Mouse (Mus musculus): Measurements from ENCODE around the gene Aff3.

GRCm38 (mm10) chr1:38620401-38620800, 44.4 kb downstream of the Aff3 start:
- TF ChIP-seq CHD2 (IDR thresholded peaks at IDR 0.05; ENCODE audit: low read depth, low read length) (no peak), MAFK (IDR thresholded peaks at IDR 0.05; ENCODE audit: insufficient read depth, low read depth, low read length) (no peak), ZNF384 (IDR thresholded peaks at IDR 0.05; ENCODE audit: low read depth, low read length) (no peak), HCFC1 (IDR thresholded peaks at IDR 0.05; ENCODE audit: borderline replicate concordance, insufficient read depth, low read length) (no peak), ZC3H11A (IDR thresholded peaks at IDR 0.05; ENCODE audit: borderline replicate concordance, low read depth, low read length) (no peak)
